Mouse (Mus musculus) left cerebral cortex, postnatal 14 days (tissue): ENCODE data around the gene Zfp865. TPM values are rescaled to one million over a fixed set of nuclear protein-coding genes. Genes with fewer than 3 reads are reported as not detected.

Source experiments
- DNase-seq, 2 experiments: peaks; one replicate each; pipeline ENCODE4 v3.0.0; 2021 to 2022; ENCODE audit warnings: low spot score in 2 of 2, mixed read lengths in 1 of 2
- intact Hi-C: fragments of 180-260 bp; cut with DNase I; formaldehyde crosslinking; loops from one replicate; pipeline ENCODE4 v1.15.1; 2025
- total RNA-seq, 2 experiments: library from RNA; stranded (reverse); gene quantifications; 2 replicates each; pipeline ENCODE4 v1.2.3; 2021

The Zfp865 gene
- total RNA-seq, 2 experiments from 2014 or later, result 34.1 to 35.2 TPM

- intact Hi-C loops, result no loop called here
- DNase-seq, result peak; percentile 89 to 91
Measured at GRCm38 (mm10) chr7:5038109-5038732, 18.0 kb downstream of the Zfp865 start, which contains the start of gene Zfp784. TSS of gene Zfp784 (minus strand) at chr7:5038446.

GRCm38 (mm10) chr7:5038940-5039339 is 18.8 kb downstream of the Zfp865 start:
- no peak for DNase-seq
- intact Hi-C loops, result no loop called here

GRCm38 (mm10) chr7:5044981-5045380 is 24.8 kb downstream of the Zfp865 start:
- intact Hi-C loops, result loop anchor here (5.0 kb wide), 1 partner anchor 103 kb away; no protein-coding TSS in a partner anchor
- no peak for DNase-seq

GRCm38 (mm10) chr7:5046112-5046511 is 25.9 kb downstream of the Zfp865 start:
- DNase-seq, result no peak
- intact Hi-C loops, result loop anchor here (5.0 kb wide), 1 partner anchor 104 kb away; no protein-coding TSS in a partner anchor

GRCm38 (mm10) chr7:5047313-5047712 is 27.1 kb downstream of the Zfp865 start:
- intact Hi-C loops, result loop anchor here (5.0 kb wide), 1 partner anchor 105 kb away; no protein-coding TSS in a partner anchor
- DNase-seq, result no peak

GRCm38 (mm10) chr7:5051193-5052192 is 31.3 kb downstream of the Zfp865 start, which contains the start of gene Zfp580:
TSS of gene Zfp580 (plus strand) at chr7:5051538.
- intact Hi-C loops, result no loop called here

GRCm38 (mm10) chr7:5052438-5052837 is 32.3 kb downstream of the Zfp865 start:
- peak in 1 of 2 experiments; percentile 50 for DNase-seq
- intact Hi-C loops, result no loop called here

More at GRCm38 (mm10) chr7:5051193-5052192, 31.3 kb downstream of the Zfp865 start, which contains the start of gene Zfp580:
- DNase-seq, result peak; percentile 78 to 82

GRCm38 (mm10) chr7:5052931-5053343 is 32.8 kb downstream of the Zfp865 start:
- DNase-seq, result no peak
- intact Hi-C loops, result no loop called here

GRCm38 (mm10) chr7:5053456-5054179 is 33.4 kb downstream of the Zfp865 start:
- DNase-seq, result peak in 1 of 2 experiments; percentile 59
- intact Hi-C loops, result no loop called here

GRCm38 (mm10) chr7:5056651-5057263 is 36.6 kb downstream of the Zfp865 start:
- DNase-seq, result peak; percentile 60 to 69
- intact Hi-C loops, result loop anchor here (5.0 kb wide), 1 partner anchor 39 kb away; the partner anchor contains the start of gene Gm44973

- no peak for DNase-seq
- intact Hi-C loops, result loop anchor here (5.0 kb wide), 1 partner anchor 40 kb away; the partner anchor contains the start of gene Gm44973
Measured at GRCm38 (mm10) chr7:5057381-5057780, 37.2 kb downstream of the Zfp865 start.

GRCm38 (mm10) chr7:5057804-5058203 is 37.6 kb downstream of the Zfp865 start:
- intact Hi-C loops, result loop anchor here (5.0 kb wide), 1 partner anchor 41 kb away; the partner anchor contains the start of gene Gm44973
- DNase-seq, result no peak

- DNase-seq, result no peak
- intact Hi-C loops, result loop anchor here (5.0 kb wide), 1 partner anchor 41 kb away; the partner anchor contains the start of gene Gm44973
Measured at GRCm38 (mm10) chr7:5058631-5059030, 38.5 kb downstream of the Zfp865 start.

- DNase-seq, result no peak
- intact Hi-C loops, result loop anchor here (5.0 kb wide), 1 partner anchor 42 kb away; the partner anchor contains the start of gene Gm44973
Measured at GRCm38 (mm10) chr7:5059421-5059820, 39.2 kb downstream of the Zfp865 start.

GRCm38 (mm10) chr7:5060239-5060731 is 40.1 kb downstream of the Zfp865 start:
- intact Hi-C loops, result no loop called here
- DNase-seq, result peak; percentile 78 to 93

- peak; percentile 99 to 100 for DNase-seq
- intact Hi-C loops, result no loop called here
Measured at GRCm38 (mm10) chr7:5060944-5061773, 41.0 kb downstream of the Zfp865 start.

GRCm38 (mm10) chr7:5061774-5062359 is 41.7 kb downstream of the Zfp865 start, which contains the start of gene U2af2:
TSS of gene U2af2 (plus strand) at chr7:5062143.
- intact Hi-C loops, result no loop called here
- DNase-seq, result peak; percentile 92 to 95
